Mouse (Mus musculus): Measurements from ENCODE around the gene Fam83g. TPM values are rescaled to one million over a fixed set of nuclear protein-coding genes. Genes with fewer than 3 reads are reported as not detected.

Fam83g gene
- polyA plus RNA-seq, 1 experiment = not detected

GRCm38 (mm10) chr11:61708928-61709327, 25.0 kb downstream of the Fam83g start:
- Histone ChIP-seq H3K4me3 (ENCODE audit: insufficient read depth, low read length) (no peak overlapping the region), H3K27ac (ENCODE audit: insufficient read depth, low read depth, low read length) (no peak overlapping the region), H3K4me1 (ENCODE audit: control insufficient read depth, insufficient read depth, low read length) (no peaks in the 10 kb centered on the region)
- TF ChIP-seq POLR2A (IDR thresholded peaks at IDR 0.05; ENCODE audit: borderline replicate concordance, low read depth, low read length) (no peak), CTCF (IDR thresholded peaks at IDR 0.05; ENCODE audit: low read depth, low read length) (no peak)

DNA sequence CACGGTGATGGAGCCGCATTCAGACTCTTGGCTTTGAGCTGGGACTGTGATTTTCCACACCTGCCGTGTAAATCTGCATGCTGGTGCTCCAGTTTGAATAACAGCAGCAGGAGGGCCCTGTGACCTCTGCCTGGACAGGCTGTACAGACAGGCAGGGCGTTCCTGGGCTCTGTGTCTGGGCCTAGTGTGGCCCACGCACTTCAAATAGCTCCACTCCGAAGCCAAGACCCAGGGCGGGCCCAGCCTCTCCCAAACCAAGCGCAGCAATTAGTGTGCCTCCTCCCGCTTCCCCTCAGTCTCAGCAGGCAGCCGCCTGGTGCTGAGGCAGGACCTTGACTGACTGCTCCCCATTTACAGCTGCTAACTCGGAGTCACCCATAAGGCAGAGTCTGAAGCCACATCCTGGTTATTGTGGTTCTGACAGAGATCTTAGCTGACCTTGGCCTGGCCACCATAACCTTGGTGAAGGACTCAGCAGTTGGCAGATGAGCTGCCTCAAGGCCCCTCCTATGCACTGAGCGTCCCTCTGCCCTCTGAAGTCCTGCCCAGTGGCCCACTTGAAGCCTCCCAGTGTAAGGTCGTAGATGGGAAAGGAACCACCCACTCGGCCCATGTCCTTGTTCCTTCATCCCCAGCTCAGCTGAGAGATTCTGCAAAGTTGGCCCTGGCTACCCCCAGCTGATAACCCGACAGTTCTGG, 29.4 kb downstream of the Fam83g start:
- no peak overlapping the region for H3K4me3 ChIP-seq (ENCODE audit: insufficient read depth, low read length)
- H3K27ac ChIP-seq (ENCODE audit: insufficient read depth, low read depth, low read length) = no peak overlapping the region
- no peak for TF ChIP-seq POLR2A (IDR thresholded peaks at IDR 0.05; ENCODE audit: borderline replicate concordance, low read depth, low read length)
- TF ChIP-seq CTCF (IDR thresholded peaks at IDR 0.05; ENCODE audit: low read depth, low read length) = no peak
- H3K4me1 ChIP-seq (ENCODE audit: control insufficient read depth, insufficient read depth, low read length) = no peaks in the 10 kb centered on the region

DNA sequence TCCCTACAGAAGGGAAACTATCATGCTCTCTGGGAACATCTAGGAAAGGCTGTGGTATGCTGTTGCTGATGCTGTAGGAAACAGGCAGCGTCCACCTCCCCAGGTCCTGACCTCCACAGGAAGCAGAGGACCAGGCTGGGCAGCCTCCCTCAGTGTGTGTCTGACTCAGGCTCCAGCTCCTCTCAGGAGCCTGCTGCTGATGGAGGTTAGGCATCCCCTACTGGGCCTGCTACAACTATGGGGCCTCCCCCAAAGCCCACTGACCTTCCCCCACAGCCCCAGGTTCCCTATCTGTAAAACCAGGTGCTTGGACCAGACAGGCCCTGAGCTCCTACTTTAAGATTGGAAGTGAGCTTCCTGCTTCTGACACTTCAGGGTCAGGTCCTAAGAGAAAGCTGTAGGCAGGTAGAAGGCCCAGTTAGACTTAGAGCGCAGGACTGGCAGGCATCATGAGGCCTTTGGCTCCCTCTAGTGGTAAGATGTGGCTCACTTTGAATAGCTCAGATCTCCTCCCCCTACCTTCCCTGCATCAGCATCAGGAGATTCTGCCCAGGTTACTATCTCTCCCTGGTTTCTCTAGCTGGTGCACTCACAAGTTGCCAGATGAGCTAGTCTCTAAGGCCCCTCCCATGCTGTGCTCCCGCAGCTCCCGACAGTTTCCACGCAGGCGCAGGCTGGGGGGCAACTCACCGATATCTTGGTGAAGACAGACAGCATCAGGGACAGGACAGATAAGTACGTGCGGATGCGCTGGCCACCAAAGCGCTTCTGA, 30.6 kb downstream of the Fam83g start:
- TF ChIP-seq POLR2A (IDR thresholded peaks at IDR 0.05; ENCODE audit: borderline replicate concordance, low read depth, low read length) = no peak
- TF ChIP-seq CTCF (IDR thresholded peaks at IDR 0.05; ENCODE audit: low read depth, low read length) = peak; percentile 77
- no peaks in the 10 kb centered on the region for H3K4me1 ChIP-seq (ENCODE audit: control insufficient read depth, insufficient read depth, low read length)
- H3K4me3 ChIP-seq (ENCODE audit: insufficient read depth, low read length) = no peak overlapping the region
- no peak overlapping the region for H3K27ac ChIP-seq (ENCODE audit: insufficient read depth, low read depth, low read length)

DNA sequence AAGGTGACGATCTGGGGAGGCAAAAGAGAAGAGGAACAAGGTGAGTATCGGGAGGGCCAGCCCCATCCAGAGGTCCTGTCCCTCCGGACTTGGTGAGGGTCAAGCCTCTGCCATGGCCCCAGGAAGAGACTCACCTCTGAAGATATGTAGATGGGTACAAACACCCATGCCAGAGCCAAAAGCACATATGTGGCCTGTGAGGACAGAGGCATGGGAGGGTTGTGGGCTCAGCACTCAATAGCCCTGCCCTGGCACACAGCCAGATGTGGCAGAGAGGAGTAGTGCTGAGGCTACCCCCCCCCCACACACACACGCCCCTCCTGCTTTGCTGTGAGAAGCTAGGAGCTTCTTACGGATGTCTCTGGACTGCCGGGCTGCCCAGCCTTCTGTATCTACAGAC, 31.2 kb downstream of the Fam83g start:
- no peaks in the 10 kb centered on the region for H3K4me1 ChIP-seq (ENCODE audit: control insufficient read depth, insufficient read depth, low read length)
- no peak overlapping the region for H3K27ac ChIP-seq (ENCODE audit: insufficient read depth, low read depth, low read length)
- no peak overlapping the region for H3K4me3 ChIP-seq (ENCODE audit: insufficient read depth, low read length)
- TF ChIP-seq POLR2A (IDR thresholded peaks at IDR 0.05; ENCODE audit: borderline replicate concordance, low read depth, low read length) (no peak), CTCF (IDR thresholded peaks at IDR 0.05; ENCODE audit: low read depth, low read length) (no peak)

GRCm38 (mm10) chr11:61717990-61718389, 34.1 kb downstream of the Fam83g start:
- no peak overlapping the region for H3K4me3 ChIP-seq (ENCODE audit: insufficient read depth, low read length)
- no peak overlapping the region for H3K27ac ChIP-seq (ENCODE audit: insufficient read depth, low read depth, low read length)
- TF ChIP-seq POLR2A (IDR thresholded peaks at IDR 0.05; ENCODE audit: borderline replicate concordance, low read depth, low read length) (no peak), CTCF (IDR thresholded peaks at IDR 0.05; ENCODE audit: low read depth, low read length) (no peak)
- 0 out of 2 replicates have a peak, but pooled peaks cover 4% of the 10 kb centered on the region for H3K4me1 ChIP-seq (ENCODE audit: control insufficient read depth, insufficient read depth, low read length)

DNA sequence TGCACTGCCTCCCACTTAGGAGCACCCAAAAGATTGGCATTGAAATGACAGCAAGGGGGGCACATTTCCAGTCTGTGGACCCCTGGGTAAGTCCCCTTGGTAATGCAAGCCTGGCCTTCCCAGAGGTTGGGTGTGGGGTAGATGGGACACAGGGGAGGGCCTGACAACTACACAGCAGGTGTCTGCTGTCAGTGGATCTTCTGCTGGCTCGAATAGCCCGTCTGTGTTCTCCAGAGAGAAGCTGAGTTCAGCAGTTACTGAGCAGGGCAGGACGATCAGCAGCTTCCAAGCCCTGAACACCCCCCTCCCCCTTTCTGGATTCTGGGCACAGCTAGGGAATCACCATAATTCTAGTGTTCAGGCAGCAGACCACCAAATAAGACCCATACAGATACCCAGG, 35.5 kb downstream of the Fam83g start:
- TF ChIP-seq CTCF (IDR thresholded peaks at IDR 0.05; ENCODE audit: low read depth, low read length) (no peak), POLR2A (IDR thresholded peaks at IDR 0.05; ENCODE audit: borderline replicate concordance, low read depth, low read length) (no peak)
- Histone ChIP-seq H3K4me3 (ENCODE audit: insufficient read depth, low read length) (no peak overlapping the region), H3K4me1 (ENCODE audit: control insufficient read depth, insufficient read depth, low read length) (0 out of 2 replicates have a peak, but pooled peaks cover 4% of the 10 kb centered on the region), H3K27ac (ENCODE audit: insufficient read depth, low read depth, low read length) (no peak overlapping the region)

GRCm38 (mm10) chr11:61719826-61720225, 35.9 kb downstream of the Fam83g start:
- no peak overlapping the region for H3K27ac ChIP-seq (ENCODE audit: insufficient read depth, low read depth, low read length)
- 0 out of 2 replicates have a peak, but pooled peaks cover 4% of the 10 kb centered on the region for H3K4me1 ChIP-seq (ENCODE audit: control insufficient read depth, insufficient read depth, low read length)
- TF ChIP-seq POLR2A (IDR thresholded peaks at IDR 0.05; ENCODE audit: borderline replicate concordance, low read depth, low read length) (no peak), CTCF (IDR thresholded peaks at IDR 0.05; ENCODE audit: low read depth, low read length) (no peak)
- no peak overlapping the region for H3K4me3 ChIP-seq (ENCODE audit: insufficient read depth, low read length)

DNA sequence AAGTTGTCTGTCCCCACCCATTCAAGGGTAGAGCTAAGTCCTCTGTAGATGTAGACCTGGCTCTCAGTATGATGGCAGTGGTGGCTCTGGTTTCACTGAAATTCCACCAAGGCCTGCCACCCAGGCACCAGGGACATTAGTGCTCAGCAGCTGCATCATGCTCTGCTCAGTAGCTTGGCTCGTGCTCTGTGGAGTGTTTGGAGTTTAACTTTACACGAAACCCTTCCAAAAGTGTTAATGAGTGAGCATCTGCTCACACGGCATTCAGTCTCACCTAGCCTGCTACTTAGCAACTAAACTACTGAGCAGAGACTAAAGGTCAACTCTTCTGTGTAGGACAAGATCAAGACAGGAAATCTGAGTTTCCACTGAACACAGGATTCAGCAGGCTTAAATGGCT, 36.7 kb downstream of the Fam83g start, which contains the start of gene Slc5a10:
Gene Slc5a10, minus strand, starts transcription at position 191 of the 400 bp plus-strand sequence.
- no peak within 1 kb of the TSS for H3K4me3 ChIP-seq (ENCODE audit: insufficient read depth, low read length)
- H3K27ac ChIP-seq (ENCODE audit: insufficient read depth, low read depth, low read length) = no peak within 1 kb of the TSS
- TF ChIP-seq CTCF (IDR thresholded peaks at IDR 0.05; ENCODE audit: low read depth, low read length) (no peak), POLR2A (IDR thresholded peaks at IDR 0.05; ENCODE audit: borderline replicate concordance, low read depth, low read length) (no peak)
- 0 out of 2 replicates have a peak, but pooled peaks cover 4% of the 10 kb centered on the region for H3K4me1 ChIP-seq (ENCODE audit: control insufficient read depth, insufficient read depth, low read length)

- peaks cover 8% of the 10 kb centered on the region for H3K4me1 ChIP-seq (ENCODE audit: control insufficient read depth, insufficient read depth, low read length)
- no peak overlapping the region for H3K4me3 ChIP-seq (ENCODE audit: insufficient read depth, low read length)
- H3K27ac ChIP-seq (ENCODE audit: insufficient read depth, low read depth, low read length) = no peak overlapping the region
- no peak for TF ChIP-seq POLR2A (IDR thresholded peaks at IDR 0.05; ENCODE audit: borderline replicate concordance, low read depth, low read length)
- TF ChIP-seq CTCF (IDR thresholded peaks at IDR 0.05; ENCODE audit: low read depth, low read length) = no peak
Measured at GRCm38 (mm10) chr11:61722077-61722476, 38.2 kb downstream of the Fam83g start.

DNA sequence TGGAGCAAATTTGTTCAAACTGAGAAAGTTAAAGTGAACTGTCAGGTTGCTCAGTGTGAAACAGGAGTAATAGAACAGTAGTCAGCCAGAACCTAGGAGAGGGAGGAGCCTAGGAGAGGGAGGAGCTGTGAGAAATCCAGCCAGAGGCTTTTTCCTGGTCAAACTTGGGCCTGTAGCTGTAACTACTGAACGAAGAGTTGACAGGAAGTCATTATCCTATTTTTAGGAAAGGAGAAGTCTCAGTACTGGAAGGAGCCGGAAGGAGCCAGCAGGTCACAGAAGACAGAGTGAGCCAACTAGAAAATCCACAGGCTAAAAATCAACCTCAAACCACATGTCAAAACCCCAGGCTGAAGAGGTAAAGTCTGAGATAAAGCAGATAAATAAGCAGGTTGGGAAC, 44.1 kb downstream of the Fam83g start:
- peak overlapping the region; percentile 86 for H3K27ac ChIP-seq (ENCODE audit: insufficient read depth, low read depth, low read length)
- TF ChIP-seq POLR2A (IDR thresholded peaks at IDR 0.05; ENCODE audit: borderline replicate concordance, low read depth, low read length) = no peak
- no peak for TF ChIP-seq CTCF (IDR thresholded peaks at IDR 0.05; ENCODE audit: low read depth, low read length)
- H3K4me3 ChIP-seq (ENCODE audit: insufficient read depth, low read length) = no peak overlapping the region
- H3K4me1 ChIP-seq (ENCODE audit: control insufficient read depth, insufficient read depth, low read length) = peaks cover 31% of the 10 kb centered on the region
